ENCODE assay signal across 8 mouse cellular contexts in the genomic region with DNA sequence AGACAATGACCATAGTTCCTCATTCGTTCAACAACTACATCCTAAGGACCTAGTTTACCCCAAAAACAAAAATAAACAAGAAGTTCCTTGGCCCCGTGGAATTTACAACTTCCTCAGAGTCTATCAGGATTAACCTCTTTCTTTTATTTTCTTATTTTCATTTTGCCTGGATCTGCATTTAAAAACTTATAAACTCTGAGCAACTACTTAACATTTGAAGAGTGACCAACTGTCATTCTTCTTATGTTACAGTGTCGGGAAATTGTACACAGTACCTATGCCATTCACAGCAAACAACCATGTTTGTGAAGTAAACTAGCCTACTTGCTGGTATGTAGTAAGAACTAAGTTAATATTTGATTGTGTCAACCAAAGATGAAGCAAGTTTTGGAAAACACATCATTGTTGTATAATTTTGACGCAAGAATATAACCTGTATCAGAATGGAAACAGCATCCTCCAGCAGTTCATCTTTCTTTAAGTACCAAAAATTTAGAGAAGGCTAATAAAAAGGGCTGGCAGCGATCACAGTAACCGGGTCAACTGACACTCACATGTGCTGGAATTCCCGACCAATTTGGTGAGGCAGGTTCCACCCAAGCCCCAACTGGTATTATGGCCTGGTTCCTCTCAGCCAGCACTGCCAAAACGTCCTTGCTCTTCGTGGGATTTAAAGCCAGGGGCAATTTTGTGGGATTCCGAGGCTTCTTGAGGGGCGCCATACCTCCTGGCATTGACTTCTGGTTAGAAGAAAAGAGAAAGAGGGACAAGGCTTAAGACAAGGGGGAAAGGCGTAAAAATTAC. TPM values are rescaled to one million over a fixed set of nuclear protein-coding genes. Genes with fewer than 3 reads are reported as not detected.
DNase-seq lines count a peak whose midpoint lies in the region; ATAC-seq and TF ChIP-seq lines count a peak whose summit lies in the region.

No protein-coding gene starts in this region.

- H3K27me3 ChIP-seq in CH12.LX (replicated peaks): no peaks in the 10 kb centered on the region
- no peaks in the 10 kb centered on the region for H3K27me3 ChIP-seq in embryonic facial prominence, embryonic 14.5 days (replicated peaks; ENCODE audit: control insufficient read depth, insufficient read depth, low read length)
- H3K27me3 ChIP-seq in hindbrain, embryonic 16.5 days (replicated peaks; ENCODE audit: control insufficient read depth, insufficient read depth, low read length): no peaks in the 10 kb centered on the region
- no peaks in the 10 kb centered on the region for H3K27me3 ChIP-seq in midbrain, embryonic 11.5 days (ENCODE audit: control insufficient read depth, insufficient read depth, low read length)

- dilution Hi-C loops in CH12.LX (cut with MboI; ENCODE audit: extremely low pct_ligation_motif_present, extremely low pct_unique_long_range_greater_than_20kb, low sequenced_read_pairs): no loop called here

- in situ Hi-C loops in CH12.LX (cut with MboI; ENCODE audit: low pct_ligation_motif_present, low pct_unique_long_range_greater_than_20kb, low sequenced_read_pairs): no loop called here

- no peak for TF ChIP-seq EP300 in CH12.LX (IDR thresholded peaks at IDR 0.05; ENCODE audit: low read length)

- peaks cover 0 to 25% of the 10 kb centered on the region in 2 experiments for H3K36me3 ChIP-seq in CH12.LX (replicated peaks in 1 of 2; ENCODE audit: control insufficient read depth in 1 of 2, insufficient read depth in 1 of 2, low read length in 1 of 2)
- 0 out of 2 replicates have a peak, but pooled peaks cover 4% of the 10 kb centered on the region for H3K36me3 ChIP-seq in embryonic facial prominence, embryonic 14.5 days (ENCODE audit: control insufficient read depth, insufficient read depth, low read length)
- peaks cover 1% of the 10 kb centered on the region; the same call in 1 of the 2 replicates for H3K36me3 ChIP-seq in hindbrain, embryonic 16.5 days (ENCODE audit: control insufficient read depth, insufficient read depth, low read length)
- H3K36me3 ChIP-seq in midbrain, embryonic 11.5 days (ENCODE audit: control insufficient read depth, insufficient read depth, low read length): no peaks in the 10 kb centered on the region

- 23% methylated on average over 12 of the region's 12 CpGs for WGBS in embryonic facial prominence, embryonic 14.5 days
- 25% methylated on average over 12 of the region's 12 CpGs for WGBS in hindbrain, embryonic 16.5 days
- WGBS in midbrain, embryonic 11.5 days: 27% methylated on average over 12 of the region's 12 CpGs

- H3K4me3 ChIP-seq in CH12.LX (replicated peaks in 1 of 3; ENCODE audit: low read depth in 2 of 3, low read length in 2 of 3, poor library complexity in 1 of 3): peak overlapping the region; percentile 78 to 88 (median 79)
- peak overlapping the region; percentile 72 for H3K4me3 ChIP-seq in embryonic facial prominence, embryonic 14.5 days (ENCODE audit: low read depth, low read length)
- peak overlapping the region; percentile 84 for H3K4me3 ChIP-seq in hindbrain, embryonic 16.5 days (ENCODE audit: low read length)
- H3K4me3 ChIP-seq in midbrain, embryonic 11.5 days (ENCODE audit: low read depth, low read length): peak overlapping the region; percentile 72

- H3K9ac ChIP-seq in CH12.LX (ENCODE audit: insufficient read depth, low read depth): peak overlapping the region; percentile 77
- peak overlapping the region; percentile 89 for H3K9ac ChIP-seq in embryonic facial prominence, embryonic 14.5 days (ENCODE audit: low read depth, low read length)
- peak overlapping the region; percentile 90 for H3K9ac ChIP-seq in hindbrain, embryonic 16.5 days (ENCODE audit: low read depth, low read length)
- H3K9ac ChIP-seq in midbrain, embryonic 11.5 days (ENCODE audit: low read length): peak overlapping the region; percentile 85

- H3K4me2 ChIP-seq in CH12.LX (ENCODE audit: insufficient read depth, low read depth, poor library complexity, severe bottlenecking): peak overlapping the region; percentile 59
- peak overlapping the region; percentile 64 for H3K4me2 ChIP-seq in embryonic facial prominence, embryonic 14.5 days (ENCODE audit: low read depth, low read length)
- peak overlapping the region; percentile 98 for H3K4me2 ChIP-seq in hindbrain, embryonic 16.5 days (ENCODE audit: low read length)
- peak overlapping the region; percentile 85 for H3K4me2 ChIP-seq in midbrain, embryonic 11.5 days

- H3K9me3 ChIP-seq in CH12.LX (replicated peaks; ENCODE audit: low read length): no peaks in the 10 kb centered on the region
- H3K9me3 ChIP-seq in embryonic facial prominence, embryonic 14.5 days (ENCODE audit: control insufficient read depth, low read length): no peaks in the 10 kb centered on the region
- H3K9me3 ChIP-seq in hindbrain, embryonic 16.5 days (ENCODE audit: control insufficient read depth, low read length): no peaks in the 10 kb centered on the region
- H3K9me3 ChIP-seq in midbrain, embryonic 11.5 days (ENCODE audit: control insufficient read depth, low read length): no peaks in the 10 kb centered on the region

- TF ChIP-seq POLR2A in CH12.LX (IDR thresholded peaks at IDR 0.05; ENCODE audit: low read depth, low read length): no peak

- no peak for TF ChIP-seq CTCF in CH12.LX (conservative IDR thresholded peaks at IDR 0.05 in 1 of 2, IDR thresholded peaks at IDR 0.05 in 1 of 2; ENCODE audit: low read depth in 2 of 2, low read length in 2 of 2)

- H3K27ac ChIP-seq in CH12.LX (ENCODE audit: insufficient read depth, low read depth): no peak overlapping the region
- H3K27ac ChIP-seq in embryonic facial prominence, embryonic 14.5 days (replicated peaks; ENCODE audit: low read depth, low read length): peak overlapping the region; percentile 95
- peak overlapping the region; percentile 90 for H3K27ac ChIP-seq in hindbrain, embryonic 16.5 days (ENCODE audit: low read depth, low read length)
- H3K27ac ChIP-seq in midbrain, embryonic 11.5 days (ENCODE audit: low read depth, low read length): peak overlapping the region; percentile 80

- DNase-seq in cerebellum, adult 11 months: peak; percentile 11
- DNase-seq in cerebellum, postnatal 36 days: no peak
- peak; percentile 34 for DNase-seq in CH12.LX (ENCODE audit: extremely low read depth)
- DNase-seq in embryonic facial prominence, embryonic 14.5 days (ENCODE audit: low spot score): peak; percentile 35
- DNase-seq in midbrain, embryonic 11.5 days (ENCODE audit: low spot score, missing footprints): peak; percentile 95
- DNase-seq in left cerebral cortex, adult 8-10 months (ENCODE audit: low spot score in 2 of 2): no peak
- DNase-seq in adrenal gland, adult 18-20 months (ENCODE audit: low spot score in 2 of 2): no peak

- peak; percentile 4; the same call in 1 of the 2 replicates for ATAC-seq in embryonic facial prominence, embryonic 14.5 days (ENCODE audit: low read depth)
- ATAC-seq in hindbrain, embryonic 16.5 days: no peak
- ATAC-seq in midbrain, embryonic 11.5 days (ENCODE audit: low FRiP score): peak; percentile 19

- H3K79me2 ChIP-seq in CH12.LX (replicated peaks; ENCODE audit: control insufficient read depth, extremely low read depth, insufficient read depth, poor library complexity, severe bottlenecking): no peaks in the 10 kb centered on the region; the same call in 1 of the 2 replicates

- no peak for TF ChIP-seq RAD21 in CH12.LX (IDR thresholded peaks at IDR 0.05; ENCODE audit: low read depth, low read length)

- H3K4me1 ChIP-seq in CH12.LX (ENCODE audit: control insufficient read depth in 1 of 2, insufficient read depth in 2 of 2): peaks cover 2 to 10% of the 10 kb centered on the region in 2 experiments; a peak in 3 of 4 replicates
- peaks cover 11% of the 10 kb centered on the region for H3K4me1 ChIP-seq in embryonic facial prominence, embryonic 14.5 days (ENCODE audit: control insufficient read depth, insufficient read depth, low read length)
- peaks cover 12% of the 10 kb centered on the region for H3K4me1 ChIP-seq in hindbrain, embryonic 16.5 days (ENCODE audit: control insufficient read depth, insufficient read depth, low read depth, low read length)
- H3K4me1 ChIP-seq in midbrain, embryonic 11.5 days (ENCODE audit: control insufficient read depth, insufficient read depth, low read length): peaks cover 12% of the 10 kb centered on the region

TF ChIP-seq in CH12.LX, 34 proteins besides CTCF, POLR2A, EP300 and RAD21 (continues in another document):
- TF ChIP-seq E2F4 (IDR thresholded peaks at IDR 0.05; ENCODE audit: insufficient replicate concordance, low read depth, low read length): 0 out of 2 replicates have a peak, but pooled peaks have one; percentile 30
- TF ChIP-seq POLR2AphosphoS2 (IDR thresholded peaks at IDR 0.05; ENCODE audit: low read depth, low read length): no peak

RNA-seq across cellular contexts. Expression of gene Ccdc15, which starts 0.8 kb away (rescaled TPM):
- total RNA-seq in CH12.LX (2012; rRNA removed) (5.3 and 6.8 TPM in 2 replicates), CH12.LX (2014; rRNA removed) (6.3 and 7.0 TPM in 2 replicates)
- polyA plus RNA-seq in CH12.LX (2012; ENCODE audit: insufficient read length, low read depth): 6.3 and 7.0 TPM in 2 replicates
- polyA plus RNA-seq in embryonic facial prominence, embryonic 14.5 days (2014; fragmentation: Nextera tagmentation; extraction: Ambion mirVana): 6.0 and 6.9 TPM in 2 replicates
- polyA plus RNA-seq in hindbrain, embryonic 16.5 days (2015; fragmentation: Nextera tagmentation; extraction: Ambion mirVana): 6.1 and 7.1 TPM in 2 replicates
- 8.8 and 9.3 TPM in 2 replicates for polyA plus RNA-seq in midbrain, embryonic 11.5 days (2014; fragmentation: Nextera tagmentation; extraction: Ambion mirVana)
- total RNA-seq in left cerebral cortex, adult 8-10 months (2022): 1 to 10 TPM; 2.6 to 4.1 (median 3.0) TPM
- 1 to 10 TPM; 1.9 to 2.0 TPM for total RNA-seq in adrenal gland, adult 18-20 months (2021)

RNA-seq across cellular contexts. Expression of gene Hepacam, which starts 19.8 kb away (rescaled TPM):
- total RNA-seq in CH12.LX (2012; rRNA removed): 0.13 TPM in 1 of 2 replicates, not detected in the other
- not detected in 2 replicates for total RNA-seq in CH12.LX (2014; rRNA removed)
- 0.07 TPM in 1 of 2 replicates, not detected in the other for polyA plus RNA-seq in CH12.LX (2012; ENCODE audit: insufficient read length, low read depth)
- 0.14 and 0.17 TPM in 2 replicates for polyA plus RNA-seq in embryonic facial prominence, embryonic 14.5 days (2014; fragmentation: Nextera tagmentation; extraction: Ambion mirVana)
- 42.0 and 46.2 TPM in 2 replicates for polyA plus RNA-seq in hindbrain, embryonic 16.5 days (2015; fragmentation: Nextera tagmentation; extraction: Ambion mirVana)
- polyA plus RNA-seq in midbrain, embryonic 11.5 days (2014; fragmentation: Nextera tagmentation; extraction: Ambion mirVana): not detected in 2 replicates
- 10 to 100 TPM; 54.1 to 63.1 (median 57.4) TPM for total RNA-seq in left cerebral cortex, adult 8-10 months (2022)
- total RNA-seq in adrenal gland, adult 18-20 months (2021): under 1 TPM in 1 of 2 experiments, not detected in 1; 0.36 TPM

RNA-seq across cellular contexts. Expression of gene Robo4, which starts 54.3 kb away (rescaled TPM):
- total RNA-seq in CH12.LX (2012; rRNA removed) (not detected in 2 replicates), CH12.LX (2014; rRNA removed) (not detected in 2 replicates)
- polyA plus RNA-seq in CH12.LX (2012; ENCODE audit: insufficient read length, low read depth): not detected in 2 replicates
- 10.8 and 12.4 TPM in 2 replicates for polyA plus RNA-seq in embryonic facial prominence, embryonic 14.5 days (2014; fragmentation: Nextera tagmentation; extraction: Ambion mirVana)
- polyA plus RNA-seq in hindbrain, embryonic 16.5 days (2015; fragmentation: Nextera tagmentation; extraction: Ambion mirVana): 5.5 and 8.6 TPM in 2 replicates
- polyA plus RNA-seq in midbrain, embryonic 11.5 days (2014; fragmentation: Nextera tagmentation; extraction: Ambion mirVana): 5.1 and 5.3 TPM in 2 replicates
- 1 to 10 TPM; 6.4 to 8.2 (median 6.6) TPM for total RNA-seq in left cerebral cortex, adult 8-10 months (2022)
- total RNA-seq in adrenal gland, adult 18-20 months (2021): 10 to 100 TPM; 18.3 to 18.5 TPM

Comparison
In these comparisons a context has a peak if more than half of its experiments do, and no peak if none do; other contexts are left out.
1. DNase-seq: peak in cerebellum, adult 11 months (single experiment), CH12.LX (single experiment), embryonic facial prominence, embryonic 14.5 days (single experiment) and midbrain, embryonic 11.5 days (single experiment); none in cerebellum, postnatal 36 days (0 of 2), left cerebral cortex, adult 8-10 months (0 of 2) and adrenal gland, adult 18-20 months (0 of 2).
2. RNA of gene Hepacam, which starts 19.8 kb away (polyA plus RNA-seq): 42.0 to 46.2 TPM in hindbrain, embryonic 16.5 days; 0.14 to 0.17 TPM in embryonic facial prominence, embryonic 14.5 days, 0.07 TPM in CH12.LX and not detected in midbrain, embryonic 11.5 days; every median in the first group is over 10 times any median in the second.
3. Peak in every context shown above with its lines, with median percentiles within 50 percentile points of each other: H3K4me2 ChIP-seq, H3K4me3 ChIP-seq and H3K9ac ChIP-seq.